Mouse (Mus musculus) MN1 (cell line): ENCODE results near the gene Astn2.
"Not testable (repeated sequence)": the region's sequence is repeated elsewhere in the genome, so short reads cannot be mapped to it uniquely, and the experiment has no call there.

Experiments
- DNase-seq: peaks from one replicate; pipeline ENCODE4 v3.0.0-alpha.2; 2016; ENCODE audit warnings: low spot score

Astn2 gene

GRCm38 (mm10) chr4:65752941-65753340 is 651.5 kb downstream of the Astn2 start:
- DNase-seq: no peak

DNA sequence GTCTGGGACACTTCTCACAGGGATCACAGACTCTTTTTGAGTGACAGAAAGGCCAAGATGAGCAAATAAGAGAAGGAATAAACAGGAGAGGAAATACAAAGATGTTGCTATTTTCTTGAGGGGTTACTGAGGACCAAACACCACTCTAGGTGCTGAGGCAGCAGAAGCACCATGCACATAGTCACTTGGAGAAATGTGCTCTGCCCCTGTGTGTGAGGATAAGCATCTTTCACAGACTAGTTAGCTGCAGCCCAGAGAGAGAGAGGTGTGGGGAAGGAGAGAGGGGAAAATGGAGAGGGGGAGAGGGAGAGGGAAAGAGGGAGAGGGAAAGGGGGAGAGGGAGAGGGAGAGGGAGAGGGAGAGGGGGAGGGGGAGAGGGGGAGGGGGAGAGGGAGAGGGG is 659.6 kb downstream of the Astn2 start:
- DNase-seq: no peak

- DNase-seq: no peak
These were observed 660.3 kb downstream of the Astn2 start for GRCm38 (mm10) chr4:65744088-65744610.

- DNase-seq: no peak
These were observed 661.2 kb downstream of the Astn2 start for GRCm38 (mm10) chr4:65743160-65743691.

DNA sequence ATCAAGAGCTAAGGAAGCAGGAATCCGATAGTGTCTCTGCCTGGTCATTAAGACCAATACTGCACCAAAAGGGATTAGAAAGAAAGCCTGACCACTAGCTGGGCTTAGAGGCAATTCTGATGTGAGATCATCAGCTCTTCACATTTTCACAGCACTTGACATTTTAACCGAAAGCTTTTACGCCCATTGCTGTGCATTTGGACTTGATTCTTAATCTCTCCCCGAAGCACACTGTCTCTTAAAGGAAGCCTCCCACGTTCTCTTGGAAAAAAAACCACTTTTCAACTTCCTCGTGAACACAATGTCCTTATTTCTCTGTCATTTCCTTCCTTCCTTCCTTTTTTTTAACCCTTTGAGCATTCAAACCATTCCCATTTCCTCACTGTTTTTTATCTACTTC is 680.0 kb downstream of the Astn2 start:
- no peak for DNase-seq

DNA sequence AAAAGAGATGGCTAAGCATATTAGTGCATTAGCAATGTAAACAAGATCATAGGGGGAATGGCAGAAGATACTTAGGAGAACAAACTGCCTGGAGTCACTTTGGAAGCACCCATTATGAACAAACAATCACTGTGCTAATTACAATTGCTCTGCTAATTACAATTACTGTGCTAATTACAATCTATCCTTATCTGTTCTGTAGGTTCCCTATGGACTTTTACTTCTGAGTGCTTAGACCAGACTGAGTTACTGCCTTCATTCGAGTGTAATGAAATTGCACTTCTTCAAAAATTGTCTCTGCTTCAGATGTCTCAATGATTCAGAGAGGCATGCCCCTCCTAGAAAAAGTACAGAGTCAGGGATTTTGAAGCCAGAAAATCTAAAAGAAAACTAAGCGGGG is 684.8 kb downstream of the Astn2 start:
- DNase-seq: no peak

GRCm38 (mm10) chr4:65717899-65718298 is 686.5 kb downstream of the Astn2 start:
- DNase-seq: no peak

DNA sequence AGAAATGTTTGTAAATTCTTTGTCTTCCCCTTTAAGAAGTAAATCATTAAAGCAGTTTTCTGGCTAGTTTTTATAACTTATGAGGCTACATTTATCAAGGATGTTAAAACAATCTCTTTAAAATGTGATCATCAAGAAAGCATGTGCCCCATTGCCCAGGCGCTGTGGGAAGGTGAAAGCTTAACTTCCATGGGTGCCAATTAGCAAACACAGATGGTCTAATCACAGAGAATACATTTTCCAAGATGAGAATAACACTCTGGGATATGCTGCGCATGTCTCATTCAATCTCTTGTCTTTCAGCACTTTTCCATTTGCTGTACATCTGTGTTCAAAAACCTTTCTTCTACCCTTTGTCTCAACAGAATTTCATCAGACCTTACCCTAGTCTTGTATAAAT is 688.3 kb downstream of the Astn2 start:
- no peak for DNase-seq

DNA sequence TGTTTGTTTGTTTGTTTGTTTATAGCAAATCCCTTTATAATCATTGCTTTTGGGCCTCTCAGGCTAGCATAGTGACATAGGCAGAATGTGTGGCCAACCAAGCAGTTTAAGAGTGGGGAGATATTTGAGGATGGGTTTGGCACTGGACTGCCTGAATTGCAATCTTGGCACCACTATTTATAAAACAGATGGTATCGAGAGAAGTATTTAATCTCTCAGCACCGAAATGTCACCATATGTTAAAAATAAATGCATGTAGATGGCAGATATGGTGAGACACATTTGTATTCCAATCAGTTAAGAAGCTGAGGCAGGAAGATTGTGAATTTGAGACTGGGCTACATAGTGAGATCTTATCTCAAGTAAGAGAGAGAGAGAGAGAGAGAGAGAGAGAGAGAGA is 692.7 kb downstream of the Astn2 start:
- DNase-seq: no peak

DNA sequence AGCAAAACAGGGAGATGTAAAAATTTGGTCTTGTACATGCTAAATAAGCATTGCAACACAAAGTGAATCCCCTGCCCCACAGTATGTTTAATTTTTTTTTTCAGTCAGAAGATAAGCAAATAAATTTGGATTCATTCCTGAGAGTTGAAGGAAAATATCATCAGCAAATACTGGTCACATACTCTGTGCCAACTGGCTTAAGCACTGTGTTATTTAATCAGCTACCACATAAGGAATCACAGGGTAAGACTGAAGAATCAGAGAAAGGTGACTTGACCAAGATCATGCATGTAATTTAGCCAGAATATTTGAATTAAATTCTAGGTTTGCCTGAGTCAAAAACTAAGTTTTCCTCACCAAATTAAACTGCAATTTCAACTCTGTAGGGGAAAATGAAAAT is 693.8 kb downstream of the Astn2 start:
- no peak for DNase-seq

DNA sequence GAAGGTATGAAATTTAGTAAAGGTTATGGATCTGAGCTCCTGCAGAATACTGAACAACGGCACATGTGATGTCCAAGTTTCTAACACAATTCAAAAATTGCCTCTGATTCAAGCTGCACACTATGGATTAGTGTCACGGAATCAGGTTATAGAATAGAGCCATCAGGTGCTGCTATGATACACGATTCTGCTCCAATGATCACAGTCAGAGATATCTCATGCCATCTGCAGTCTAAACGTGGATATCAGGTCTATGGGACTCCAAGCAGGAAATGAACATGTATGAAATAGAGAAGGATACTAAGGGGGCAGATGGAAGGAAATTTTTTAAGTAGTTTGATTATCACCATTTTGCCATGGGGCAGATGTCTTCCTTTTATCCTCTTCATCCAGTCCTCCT is 702.6 kb downstream of the Astn2 start:
- no peak for DNase-seq

GRCm38 (mm10) chr4:65699743-65700361 is 704.6 kb downstream of the Astn2 start:
- DNase-seq: no peak

DNA sequence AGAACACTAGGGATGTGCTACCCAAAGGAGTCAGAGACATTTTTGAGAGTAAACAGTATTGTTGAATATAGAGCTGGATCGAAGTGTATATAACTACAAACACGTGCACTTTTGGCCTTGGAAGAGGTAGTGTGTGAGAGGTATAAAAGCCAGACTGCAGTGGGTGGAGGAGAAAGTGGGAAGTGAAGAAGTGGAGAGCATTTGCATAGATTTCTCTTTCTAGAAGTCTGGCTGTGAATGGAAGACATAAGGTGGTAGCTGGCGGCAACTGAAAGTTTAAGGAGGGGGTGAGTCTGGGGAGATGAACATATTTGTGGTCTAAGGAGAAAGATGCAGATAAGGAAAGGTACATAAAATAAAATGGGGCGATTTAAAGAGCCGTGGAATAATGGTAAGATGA is 709.2 kb downstream of the Astn2 start:
- no peak for DNase-seq

DNA sequence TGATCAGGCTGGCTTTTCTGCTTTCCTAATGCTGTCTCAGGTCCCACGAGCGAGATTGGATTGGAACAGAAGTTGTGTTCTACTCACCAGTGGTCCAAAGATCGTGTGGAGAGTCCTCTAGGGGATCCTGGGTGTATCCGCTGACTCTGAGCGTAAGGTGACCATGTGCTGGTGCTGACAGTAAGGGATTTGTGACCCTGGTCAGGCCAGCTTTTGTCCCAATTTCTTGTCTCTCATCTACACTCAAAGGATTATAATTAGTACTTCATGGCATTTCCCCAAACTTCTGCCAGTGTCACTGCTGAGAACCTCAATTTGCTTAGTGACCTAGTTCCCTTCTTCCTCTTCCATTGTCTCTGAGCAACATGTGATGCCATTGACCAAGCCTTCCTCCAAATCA is 710.4 kb downstream of the Astn2 start:
- no peak for DNase-seq

- no peak for DNase-seq
These were observed 717.2 kb downstream of the Astn2 start for GRCm38 (mm10) chr4:65687006-65687723.

DNA sequence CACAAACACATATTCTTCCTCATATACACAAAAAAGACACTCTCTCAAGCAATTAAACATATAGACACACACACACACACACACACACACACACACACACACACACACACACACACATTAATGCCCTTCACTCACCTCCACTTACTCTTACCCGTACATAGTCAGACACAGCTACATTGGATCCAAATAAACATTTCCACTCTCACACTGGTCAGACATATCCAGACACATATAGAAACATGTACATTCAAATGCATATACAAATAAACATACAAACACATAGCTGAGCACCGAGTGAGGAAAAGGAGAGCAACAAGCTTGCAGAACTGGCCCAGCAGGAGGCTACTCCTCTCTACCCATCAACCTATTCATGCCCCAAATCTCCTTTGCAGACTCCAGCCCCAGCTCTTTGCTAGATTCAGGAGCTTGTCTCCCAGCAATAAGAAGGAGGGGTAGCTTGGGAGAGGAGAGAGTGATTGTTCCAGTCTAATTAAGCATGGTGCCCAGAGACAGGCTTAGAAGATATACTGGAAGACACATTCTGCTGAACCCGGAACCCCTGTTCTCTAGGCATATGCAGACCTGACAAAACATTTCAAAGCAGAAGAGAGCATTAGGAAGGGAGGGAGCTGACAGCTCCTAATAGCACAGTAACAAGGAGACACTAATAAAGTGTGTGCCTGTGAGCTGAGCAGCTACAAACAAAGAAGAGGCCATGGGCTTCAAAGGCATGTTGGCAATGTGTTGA is 718.0 kb downstream of the Astn2 start:
- DNase-seq: no peak

DNA sequence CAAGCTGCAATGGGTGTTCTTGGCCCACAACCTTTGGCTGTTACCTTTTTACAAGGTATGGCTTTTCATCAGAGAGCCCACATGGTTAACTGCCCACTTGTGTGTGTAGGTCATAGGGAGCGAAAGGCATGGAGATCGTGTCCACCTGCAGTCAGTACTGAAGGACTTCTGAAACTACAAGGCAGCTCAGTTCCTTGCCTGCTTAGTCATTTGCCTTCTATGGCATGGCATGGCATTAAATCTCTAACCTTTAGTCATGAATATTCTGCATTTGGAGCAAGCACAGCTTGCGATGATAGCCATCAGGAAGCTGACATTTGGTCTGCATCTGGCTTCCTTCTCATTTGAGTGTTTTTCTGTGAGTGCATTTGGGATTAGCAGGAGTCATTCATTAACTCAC is 720.0 kb downstream of the Astn2 start:
- peak; percentile 44 for DNase-seq

DNA sequence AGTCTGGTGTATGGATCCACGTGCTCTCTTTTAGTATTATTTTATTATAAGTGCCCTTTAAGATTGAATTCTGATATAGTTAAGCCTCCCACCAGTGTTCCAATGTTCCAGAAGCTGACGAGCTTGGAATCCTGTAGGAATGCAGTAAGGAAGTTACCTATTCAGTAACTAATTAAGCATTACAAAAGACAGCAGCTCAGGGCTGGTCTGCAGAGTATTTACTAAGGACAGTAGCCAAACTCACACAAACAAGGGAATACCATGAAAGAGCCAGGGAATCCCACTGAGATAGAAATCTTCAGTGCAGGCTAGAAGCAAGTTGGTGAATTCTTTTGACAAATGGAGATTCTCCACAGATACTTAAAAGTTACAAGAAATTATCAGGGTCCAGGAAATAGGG is 724.6 kb downstream of the Astn2 start:
- DNase-seq: not testable (repeated sequence)

GRCm38 (mm10) chr4:65678929-65679328 is 725.5 kb downstream of the Astn2 start:
- no peak for DNase-seq

DNA sequence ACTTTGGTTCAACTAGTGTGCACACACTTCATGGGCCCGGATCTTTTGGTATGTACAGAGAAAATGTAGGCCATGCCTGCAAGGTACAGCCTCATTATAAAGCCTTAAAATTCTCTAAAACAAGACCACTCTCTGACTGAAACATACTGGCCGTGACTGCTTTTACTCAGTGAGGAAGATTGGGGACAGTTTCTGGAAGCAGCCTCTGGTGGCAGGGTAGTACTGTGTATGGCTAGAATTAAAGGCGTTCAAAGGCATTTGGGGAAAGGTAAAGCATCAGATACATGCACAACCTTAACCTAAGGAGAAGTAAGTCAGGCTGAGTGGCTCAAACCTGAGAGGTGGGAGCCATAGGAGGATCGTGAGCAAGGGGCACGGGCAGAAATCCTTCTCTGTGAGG is 725.9 kb downstream of the Astn2 start:
- no peak for DNase-seq

DNA sequence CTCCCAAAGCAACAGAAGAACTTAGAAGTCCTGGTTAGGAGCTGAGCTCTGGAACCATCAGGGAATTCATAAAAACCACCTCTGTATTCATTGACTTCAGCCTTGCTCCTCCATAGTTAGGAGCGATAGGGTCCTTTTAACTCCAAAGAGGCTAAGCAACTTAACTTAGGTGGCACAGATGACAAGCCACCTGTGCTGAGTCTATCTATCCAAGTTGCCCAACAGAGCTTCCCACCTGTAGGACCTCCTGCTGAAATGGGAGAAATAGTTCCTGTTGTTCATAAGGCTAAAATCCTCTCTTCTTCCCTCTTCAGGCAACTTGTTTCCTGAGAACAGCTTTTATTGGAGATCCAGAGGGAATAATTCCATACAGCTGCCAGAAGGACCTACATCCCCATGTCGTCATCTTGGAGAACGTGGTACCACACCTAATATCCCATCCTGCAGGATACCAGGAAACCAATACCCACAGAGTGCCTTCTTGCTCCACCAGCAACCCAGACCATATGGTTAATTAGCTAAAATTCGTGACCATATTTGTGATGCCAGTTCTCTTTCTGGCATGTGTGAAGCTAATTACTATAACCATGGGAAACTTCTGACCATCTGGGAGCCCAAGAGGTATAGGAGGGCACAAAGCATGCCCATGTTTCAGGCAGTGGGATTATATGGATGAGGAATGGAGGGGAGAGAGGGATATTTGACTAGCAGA is 730.0 kb downstream of the Astn2 start:
- no peak for DNase-seq

GRCm38 (mm10) chr4:65673418-65673933 is 730.9 kb downstream of the Astn2 start:
- DNase-seq: no peak
